Mouse (Mus musculus) limb, embryonic 14.5 days (tissue): ENCODE measurements at regions not wholly inside any gene's neighbourhood (a gene's known extent, or its start where the extent isn't known, plus 50 kb on each side); places are given as distances from the start of the nearest gene placed in this dataset.
"Not testable (repeated sequence)": the region's sequence is repeated elsewhere in the genome, so short reads cannot be mapped to it uniquely, and the experiment has no call there.

ENCODE experiments used
- ATAC-seq: fragments of 200-750 bp; cut with Nextera tagmentation; 2 replicates; pipeline ENCODE4 v1.8.0; 2017; ENCODE audit warnings: low read depth, moderate number of reproducible peaks, moderate TSS enrichment; ENCODE audit not compliant: low FRiP score
- DNase-seq: peaks from one replicate; pipeline ENCODE4 v3.0.0-alpha.2; 2015; ENCODE audit warnings: low spot score
- H3K27ac ChIP-seq: fragments of 300-500 bp; sonication (generic); replicated peaks from 2 replicates; pipeline ENCODE4 v1.5.1; 2014; ENCODE audit warnings: low read depth, mild to moderate bottlenecking, low read length, moderate library complexity, mixed read lengths
- H3K27me3 ChIP-seq: fragments of 300-500 bp; sonication (generic); 2 replicates; pipeline ENCODE4 v1.6.1; 2014; ENCODE audit warnings: low read length, mixed read lengths; ENCODE audit not compliant: control insufficient read depth, insufficient read depth
- H3K36me3 ChIP-seq: fragments of 300-500 bp; sonication (generic); 2 replicates; pipeline ENCODE4 v1.6.1; 2014; ENCODE audit warnings: mild to moderate bottlenecking, low read length, moderate library complexity, mixed read lengths; ENCODE audit not compliant: control insufficient read depth, insufficient read depth
- H3K4me1 ChIP-seq: fragments of 300-500 bp; sonication (generic); 2 replicates; pipeline ENCODE4 v1.6.1; 2014; ENCODE audit warnings: antibody characterized with exemption, low read length, mixed read lengths; ENCODE audit not compliant: control insufficient read depth, insufficient read depth
- H3K4me2 ChIP-seq: fragments of 300-500 bp; sonication (generic); replicated peaks from 2 replicates; pipeline ENCODE4 v1.6.1; 2014; ENCODE audit warnings: low read depth, mild to moderate bottlenecking, low read length, moderate library complexity; ENCODE audit not compliant: severe bottlenecking
- H3K4me3 ChIP-seq: fragments of 300-500 bp; sonication (generic); replicated peaks from 2 replicates; pipeline ENCODE4 v1.5.1; 2014; ENCODE audit warnings: low read length
- H3K9ac ChIP-seq: fragments of 300-500 bp; sonication (generic); 2 replicates; pipeline ENCODE4 v1.6.1; 2014; ENCODE audit warnings: mild to moderate bottlenecking, low read depth, low read length, moderate library complexity; ENCODE audit not compliant: severe bottlenecking
- H3K9me3 ChIP-seq: fragments of 300-500 bp; sonication (generic); 2 replicates; pipeline ENCODE4 v1.6.1; 2016; ENCODE audit warnings: low read length; ENCODE audit not compliant: control insufficient read depth
- POLR2A ChIP-seq: fragments of 200-500 bp; IDR thresholded peaks from 2 replicates; pipeline ENCODE4 v1.8.0; 2012; ENCODE audit warnings: inconsistent platforms, mild to moderate bottlenecking, moderate library complexity, borderline replicate concordance; ENCODE audit not compliant: insufficient read depth, insufficient read length; ENCODE audit errors: extremely low read depth
- WGBS: fragments of 180-500 bp; shearing (Covaris S2); extraction: QIAGEN DNeasy Blood & Tissue Kit; methylation state at CpG from one replicate; pipeline ENCODE4 v1.1.7; 2014; 5-methylcytosine and 5-hydroxymethylcytosine counted together

DNA sequence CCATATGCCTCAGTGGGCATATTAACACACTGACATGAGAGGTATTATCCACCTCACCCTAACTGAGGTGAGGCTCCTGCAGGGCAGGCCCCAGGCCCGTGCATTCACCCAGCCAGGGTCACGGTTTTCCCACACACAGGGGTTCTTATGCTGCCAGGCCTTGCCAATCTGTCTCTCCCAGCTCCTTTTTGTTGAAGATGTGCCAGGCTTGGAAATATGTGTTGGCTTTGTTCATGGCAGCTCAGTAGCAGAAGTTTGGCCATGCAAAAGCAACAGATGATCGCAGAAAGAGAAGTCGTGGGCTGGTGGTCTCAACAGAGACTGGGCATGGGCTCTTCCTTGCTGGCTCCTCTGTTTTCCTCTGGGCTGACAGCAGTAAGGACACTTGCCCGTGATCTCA, 238.0 kb downstream of the Glrx3 start:
- DNase-seq, result no peak
- TF ChIP-seq POLR2A, result no peak
- WGBS, result 89% methylated on average over 5 of the region's 5 CpGs
- Histone ChIP-seq H3K4me1 (no peaks in the 10 kb centered on the region), H3K9me3 (no peaks in the 10 kb centered on the region), H3K4me3 (no peak overlapping the region), H3K4me2 (no peak overlapping the region), H3K36me3 (no peaks in the 10 kb centered on the region), H3K27me3 (no peaks in the 10 kb centered on the region), H3K9ac (no peak overlapping the region), H3K27ac (no peak overlapping the region)
- ATAC-seq, result no peak

DNA sequence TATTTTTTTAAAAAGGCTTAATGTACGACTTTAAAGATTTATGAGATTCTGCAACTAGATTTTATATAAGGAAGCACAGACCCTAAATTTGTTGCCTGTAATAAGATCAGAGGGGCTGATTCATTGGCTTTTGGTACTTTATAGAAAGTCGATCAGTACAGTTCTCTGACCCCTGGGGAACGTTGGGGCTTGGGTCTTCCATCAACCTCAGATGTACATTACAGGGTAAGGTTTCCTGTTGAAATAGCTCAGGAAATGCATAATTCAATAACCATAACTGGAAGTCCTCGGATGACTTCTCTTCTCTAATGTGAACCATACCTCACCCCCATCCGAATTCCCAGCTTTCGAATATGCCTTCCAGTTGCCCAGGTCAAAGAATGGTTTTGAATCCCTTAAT, 247.4 kb downstream of the Glrx3 start:
- 32% methylated on average over 6 of the region's 6 CpGs for WGBS
- no peak overlapping the region for H3K4me3 ChIP-seq
- no peak overlapping the region for H3K4me2 ChIP-seq
- no peaks in the 10 kb centered on the region for H3K4me1 ChIP-seq
- ATAC-seq (no peak), DNase-seq (no peak)
- TF ChIP-seq POLR2A, result no peak
- H3K27ac ChIP-seq, result no peak overlapping the region
- H3K27me3 ChIP-seq, result no peaks in the 10 kb centered on the region
- no peaks in the 10 kb centered on the region for H3K9me3 ChIP-seq
- no peak overlapping the region for H3K9ac ChIP-seq
- H3K36me3 ChIP-seq, result no peaks in the 10 kb centered on the region

DNA sequence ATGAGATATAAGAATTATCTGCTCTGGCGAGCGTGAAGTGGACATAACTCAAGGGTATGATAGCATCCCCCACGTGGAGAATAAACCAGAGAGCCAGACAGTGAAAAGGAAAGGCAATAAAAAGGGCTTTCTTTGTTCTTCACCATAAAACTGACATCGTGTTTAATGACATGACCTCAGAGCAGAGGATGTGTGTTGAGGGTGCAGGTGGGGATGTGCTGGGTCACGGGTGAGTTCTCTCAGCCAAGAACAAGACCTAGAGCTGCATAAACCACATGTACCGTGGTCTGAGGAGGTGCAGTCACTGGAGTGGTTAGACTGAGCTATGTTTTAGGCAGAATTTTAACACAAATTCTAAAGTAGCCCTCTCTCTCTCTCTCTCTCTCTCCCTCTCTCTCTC, 247.9 kb downstream of the Glrx3 start:
- H3K9ac ChIP-seq, result no peak overlapping the region
- H3K4me3 ChIP-seq, result no peak overlapping the region
- H3K27ac ChIP-seq, result no peak overlapping the region
- ATAC-seq (no peak), DNase-seq (peak; percentile 11)
- no peaks in the 10 kb centered on the region for H3K4me1 ChIP-seq
- H3K36me3 ChIP-seq, result no peaks in the 10 kb centered on the region
- H3K4me2 ChIP-seq, result no peak overlapping the region
- no peak for TF ChIP-seq POLR2A
- no peaks in the 10 kb centered on the region for H3K9me3 ChIP-seq
- 33% methylated on average over 6 of the region's 6 CpGs for WGBS
- no peaks in the 10 kb centered on the region for H3K27me3 ChIP-seq

DNA sequence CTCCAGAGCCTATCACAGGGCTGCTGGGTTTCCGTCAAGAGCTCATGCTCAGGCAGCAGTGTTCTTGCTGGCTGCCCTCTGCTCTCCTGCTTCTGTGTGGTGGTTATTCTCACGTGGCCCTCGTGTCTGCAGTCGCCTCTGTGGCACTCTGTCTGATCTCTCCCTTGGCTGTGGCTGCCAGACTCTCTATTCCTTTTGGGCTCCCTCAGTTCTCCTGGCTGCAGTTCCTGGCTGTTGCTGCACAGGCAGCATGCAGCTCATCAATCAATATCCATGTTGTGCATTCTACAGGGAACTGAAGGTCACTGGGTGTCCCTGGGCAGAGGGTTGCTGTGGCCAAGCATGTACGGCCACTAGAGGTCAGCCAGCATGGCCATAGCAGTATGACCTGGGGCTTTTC, 259.4 kb downstream of the Glrx3 start:
- ATAC-seq (no peak), DNase-seq (no peak)
- Histone ChIP-seq H3K27ac (no peak overlapping the region), H3K27me3 (no peaks in the 10 kb centered on the region), H3K4me3 (no peak overlapping the region), H3K9me3 (no peaks in the 10 kb centered on the region), H3K36me3 (no peaks in the 10 kb centered on the region), H3K4me1 (0 out of 2 replicates have a peak, but pooled peaks cover 3% of the 10 kb centered on the region), H3K4me2 (no peak overlapping the region), H3K9ac (no peak overlapping the region)
- TF ChIP-seq POLR2A, result no peak
- 72% methylated on average over 5 of the region's 5 CpGs for WGBS

DNA sequence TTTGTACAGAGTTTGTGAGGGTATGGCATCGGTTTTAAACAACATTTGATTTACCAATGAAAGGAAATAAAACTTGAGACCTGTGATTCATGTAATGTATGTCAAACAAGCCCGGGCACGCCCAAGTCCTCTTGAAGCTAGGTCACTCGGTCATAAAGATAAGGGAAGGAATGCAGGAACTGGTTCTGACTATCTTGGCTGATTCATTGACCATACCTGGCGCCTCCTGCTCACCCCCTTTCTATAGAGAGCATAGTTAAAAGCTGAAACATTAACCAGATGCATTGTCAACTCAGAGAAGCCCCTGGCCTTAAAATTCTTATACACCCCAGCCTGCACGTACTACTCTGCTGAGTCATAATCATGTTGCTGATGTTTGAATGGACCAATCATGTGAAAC, 261.1 kb downstream of the Glrx3 start:
- not testable (repeated sequence) for H3K4me2 ChIP-seq, H3K4me1 ChIP-seq, H3K4me3 ChIP-seq, ATAC-seq, DNase-seq, H3K27ac ChIP-seq, H3K9ac ChIP-seq, H3K27me3 ChIP-seq, H3K9me3 ChIP-seq, H3K36me3 ChIP-seq
- WGBS, result 88% methylated on average over 6 of the region's 6 CpGs

DNA sequence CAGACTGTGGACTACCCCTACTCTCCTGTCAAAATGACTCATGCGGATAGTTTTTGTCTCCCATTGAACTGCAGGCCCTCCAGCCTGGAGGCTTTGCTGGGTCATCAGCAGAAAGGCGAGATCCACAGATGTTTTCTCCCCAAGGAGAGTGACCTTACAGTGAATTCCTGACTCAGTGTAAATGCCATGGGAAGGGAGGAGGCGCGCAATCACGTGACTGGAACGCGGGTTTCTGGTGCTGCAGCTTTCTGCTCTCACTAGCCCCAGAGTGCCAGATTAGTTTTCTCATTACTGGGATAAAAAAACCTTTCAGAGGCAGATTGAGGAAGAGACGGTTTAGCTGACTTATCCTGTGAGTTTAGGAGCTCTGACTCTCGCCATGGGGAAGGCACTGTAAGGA, 275.4 kb downstream of the Glrx3 start:
- 62% methylated on average over 9 of the region's 9 CpGs for WGBS
- H3K9ac ChIP-seq, result no peak overlapping the region
- no peak overlapping the region for H3K27ac ChIP-seq
- no peaks in the 10 kb centered on the region for H3K27me3 ChIP-seq
- H3K36me3 ChIP-seq, result no peaks in the 10 kb centered on the region
- peaks cover 13% of the 10 kb centered on the region; the same call in 1 of the 2 replicates for H3K4me1 ChIP-seq
- ATAC-seq (no peak), DNase-seq (no peak)
- H3K4me2 ChIP-seq, result no peak overlapping the region
- no peak for TF ChIP-seq POLR2A
- no peaks in the 10 kb centered on the region for H3K9me3 ChIP-seq
- no peak overlapping the region for H3K4me3 ChIP-seq
